Mouse (Mus musculus): ENCODE measurements at regions not wholly inside any gene's neighbourhood (a gene's known extent, or its start where the extent isn't known, plus 50 kb on each side); places are given as distances from the start of the nearest gene placed in this dataset.

- Histone ChIP-seq H3K9me3 (no peaks in the 10 kb centered on the region), H3K27me3 (no peaks in the 10 kb centered on the region), H3K9ac (replicated peaks) (no peak overlapping the region), H3K36me3 (no peaks in the 10 kb centered on the region), H3K4me2 (replicated peaks) (no peak overlapping the region), H3K4me3 (no peak overlapping the region), H3K27ac (replicated peaks) (no peak overlapping the region), H3K4me1 (no peaks in the 10 kb centered on the region)
- WGBS: 77% methylated on average over 2 of the region's 2 CpGs
- no peak for ATAC-seq (ENCODE audit: low FRiP score, low read depth)
These were observed 232.4 kb upstream of the Kcnd2 start for GRCm38 (mm10) chr6:20982931-20983330.

GRCm38 (mm10) chr6:21005077-21005476 is 210.2 kb upstream of the Kcnd2 start:
- no peak for ATAC-seq (ENCODE audit: low FRiP score, low read depth)
- Histone ChIP-seq H3K4me1 (no peaks in the 10 kb centered on the region), H3K27ac (replicated peaks) (no peak overlapping the region), H3K4me3 (no peak overlapping the region), H3K9ac (replicated peaks) (no peak overlapping the region), H3K36me3 (no peaks in the 10 kb centered on the region), H3K9me3 (no peaks in the 10 kb centered on the region), H3K4me2 (replicated peaks) (no peak overlapping the region), H3K27me3 (no peaks in the 10 kb centered on the region)
- 74% methylated on average over 2 of the region's 2 CpGs for WGBS

- Histone ChIP-seq H3K27me3 (no peaks in the 10 kb centered on the region), H3K27ac (replicated peaks) (no peak overlapping the region), H3K4me1 (no peaks in the 10 kb centered on the region), H3K4me2 (replicated peaks) (no peak overlapping the region), H3K4me3 (no peak overlapping the region), H3K9ac (replicated peaks) (no peak overlapping the region), H3K9me3 (no peaks in the 10 kb centered on the region), H3K36me3 (no peaks in the 10 kb centered on the region)
- WGBS: 58% methylated on average over 1 of the region's 1 CpGs
- ATAC-seq (ENCODE audit: low FRiP score, low read depth): no peak
These were observed 167.4 kb upstream of the Kcnd2 start for GRCm38 (mm10) chr6:21047924-21048323.

DNA sequence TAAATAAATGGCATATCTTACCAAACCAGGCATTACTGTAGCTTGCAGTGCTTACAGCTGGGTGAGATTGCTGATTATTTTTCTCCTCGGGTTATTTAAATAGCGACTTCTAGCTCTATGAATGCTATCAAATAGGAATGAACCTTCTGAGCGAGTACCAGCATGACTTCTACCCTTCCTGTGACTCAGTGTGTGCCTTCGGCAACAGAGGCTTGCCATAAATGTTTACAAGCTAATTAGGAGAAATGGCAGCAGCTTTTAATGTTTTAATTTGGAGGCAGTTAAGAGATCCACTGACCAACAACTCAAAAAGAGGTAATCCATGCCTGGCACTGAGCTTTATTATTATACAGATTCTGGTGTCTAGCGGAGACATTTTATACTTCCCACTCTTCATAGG is 122.3 kb upstream of the Kcnd2 start:
- Histone ChIP-seq H3K27me3 (no peaks in the 10 kb centered on the region), H3K4me1 (no peaks in the 10 kb centered on the region), H3K36me3 (no peaks in the 10 kb centered on the region), H3K4me2 (replicated peaks) (no peak overlapping the region), H3K9me3 (no peaks in the 10 kb centered on the region), H3K9ac (replicated peaks) (no peak overlapping the region), H3K4me3 (no peak overlapping the region), H3K27ac (replicated peaks) (no peak overlapping the region)
- ATAC-seq (ENCODE audit: low FRiP score, low read depth): no peak
- WGBS: 84% methylated on average over 5 of the region's 5 CpGs

GRCm38 (mm10) chr6:21111238-21111992 is 103.9 kb upstream of the Kcnd2 start:
- no peaks in the 10 kb centered on the region for H3K36me3 ChIP-seq
- 80% methylated on average over 3 of the region's 3 CpGs for WGBS
- H3K4me2 ChIP-seq (replicated peaks): no peak overlapping the region
- no peak for ATAC-seq (ENCODE audit: low FRiP score, low read depth)
- H3K27me3 ChIP-seq: no peaks in the 10 kb centered on the region
- no peak overlapping the region for H3K9ac ChIP-seq (replicated peaks)
- no peak overlapping the region for H3K4me3 ChIP-seq
- no peaks in the 10 kb centered on the region for H3K4me1 ChIP-seq
- no peaks in the 10 kb centered on the region for H3K9me3 ChIP-seq
- H3K27ac ChIP-seq (replicated peaks): no peak overlapping the region

DNA sequence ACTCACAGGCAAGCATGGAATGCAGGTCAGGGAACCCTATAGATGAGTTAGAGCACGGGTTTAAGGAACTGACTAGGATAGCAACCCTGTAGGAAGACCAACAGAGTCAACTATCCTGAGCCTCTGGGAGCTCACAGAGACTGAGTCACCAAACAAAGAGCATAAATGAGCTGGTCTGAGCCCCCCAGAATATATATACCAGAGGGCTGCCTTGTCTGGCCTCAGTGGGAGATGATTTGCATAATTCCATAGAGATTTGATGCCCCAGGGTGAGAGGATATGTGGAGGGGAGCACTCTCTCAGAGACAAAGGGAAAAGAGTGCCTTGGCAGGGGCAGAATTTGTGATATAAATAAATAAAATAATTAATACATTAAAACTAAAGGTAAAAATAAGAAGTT is 93.2 kb upstream of the Kcnd2 start:
- peak; percentile 51 for ATAC-seq (ENCODE audit: low FRiP score, low read depth)
- H3K9ac ChIP-seq (replicated peaks): no peak overlapping the region
- no peaks in the 10 kb centered on the region for H3K4me1 ChIP-seq
- no peak overlapping the region for H3K27ac ChIP-seq (replicated peaks)
- no peak overlapping the region for H3K4me3 ChIP-seq
- no peak overlapping the region for H3K4me2 ChIP-seq (replicated peaks)
- no peaks in the 10 kb centered on the region for H3K9me3 ChIP-seq
- 39% methylated on average over 1 of the region's 1 CpGs for WGBS
- H3K27me3 ChIP-seq: no peaks in the 10 kb centered on the region
- H3K36me3 ChIP-seq: no peaks in the 10 kb centered on the region

- Histone ChIP-seq H3K4me3 (no peak overlapping the region), H3K27me3 (no peaks in the 10 kb centered on the region), H3K27ac (replicated peaks) (no peak overlapping the region), H3K4me2 (replicated peaks) (no peak overlapping the region), H3K36me3 (no peaks in the 10 kb centered on the region), H3K4me1 (no peaks in the 10 kb centered on the region), H3K9me3 (no peaks in the 10 kb centered on the region), H3K9ac (replicated peaks) (no peak overlapping the region)
- no peak for ATAC-seq (ENCODE audit: low FRiP score, low read depth)
These were observed 92.5 kb upstream of the Kcnd2 start for GRCm38 (mm10) chr6:21122852-21123251.

All from midbrain, embryonic 12.5 days (tissue).